Comparison of ENCODE assay signal across 20 mouse cellular contexts in the genomic region with DNA sequence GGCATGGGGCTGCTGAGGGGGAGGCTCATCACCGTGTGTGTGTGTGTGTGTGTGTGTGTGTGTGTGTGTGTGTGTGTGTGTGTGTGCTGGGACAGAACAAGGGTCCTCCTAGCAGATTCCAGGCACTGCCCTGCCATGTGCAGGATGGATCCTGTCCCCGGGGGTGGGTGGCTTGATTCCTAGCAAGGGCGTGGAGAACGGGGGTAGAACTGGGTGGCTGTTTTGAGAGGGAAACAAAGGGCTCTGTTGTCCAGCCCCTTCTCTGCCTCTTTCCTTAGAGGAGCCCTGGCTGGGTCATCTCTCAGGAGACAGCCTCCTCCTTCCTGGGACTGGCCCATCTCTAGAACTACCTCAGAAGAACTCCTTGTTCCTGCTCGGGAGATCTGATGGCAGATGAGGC. TPM values are rescaled to one million over a fixed set of nuclear protein-coding genes. Genes with fewer than 3 reads are reported as not detected.
DNase-seq lines count a peak whose midpoint lies in the region; ATAC-seq lines count a peak whose summit lies in the region.
"Had no signal": no experiment of that assay in that cellular context is flagged by ENCODE, and none has a peak within 500 bp of the region (broad histone marks: within the 10 kb centered on the region; RNA-seq: fewer than 3 reads in every experiment).

No protein-coding gene starts in this region.

- peaks cover 21% of the 10 kb centered on the region for H3K27me3 ChIP-seq in forebrain, embryonic 10.5 days (ENCODE audit: poor library complexity, severe bottlenecking)
- H3K27me3 ChIP-seq in forebrain, embryonic 16.5 days (replicated peaks; ENCODE audit: control insufficient read depth, insufficient read depth, low read length): no peaks in the 10 kb centered on the region
- H3K27me3 ChIP-seq in hindbrain, embryonic 13.5 days: no peaks in the 10 kb centered on the region
- H3K27me3 ChIP-seq in hindbrain, embryonic 14.5 days (ENCODE audit: control insufficient read depth, insufficient read depth, low read length): no peaks in the 10 kb centered on the region
- no peaks in the 10 kb centered on the region for H3K27me3 ChIP-seq in midbrain, embryonic 11.5 days (ENCODE audit: control insufficient read depth, insufficient read depth, low read length)
- no peaks in the 10 kb centered on the region for H3K27me3 ChIP-seq in midbrain, embryonic 16.5 days (ENCODE audit: control insufficient read depth, insufficient read depth, low read depth, low read length)
- H3K27me3 ChIP-seq in neural tube, embryonic 15.5 days (replicated peaks): no peaks in the 10 kb centered on the region

- H3K4me1 ChIP-seq in forebrain, embryonic 10.5 days: peaks cover 67% of the 10 kb centered on the region
- peaks cover 60% of the 10 kb centered on the region for H3K4me1 ChIP-seq in forebrain, embryonic 16.5 days (replicated peaks; ENCODE audit: control insufficient read depth, insufficient read depth, low read length)
- peaks cover 74% of the 10 kb centered on the region for H3K4me1 ChIP-seq in hindbrain, embryonic 13.5 days (replicated peaks)
- peaks cover 66% of the 10 kb centered on the region for H3K4me1 ChIP-seq in hindbrain, embryonic 14.5 days (replicated peaks; ENCODE audit: control insufficient read depth, insufficient read depth, low read length)
- H3K4me1 ChIP-seq in midbrain, embryonic 11.5 days (ENCODE audit: control insufficient read depth, insufficient read depth, low read length): peaks cover 15% of the 10 kb centered on the region
- H3K4me1 ChIP-seq in midbrain, embryonic 16.5 days (ENCODE audit: control insufficient read depth, insufficient read depth, low read length): peaks cover 48% of the 10 kb centered on the region
- H3K4me1 ChIP-seq in neural tube, embryonic 15.5 days: peaks cover 80% of the 10 kb centered on the region

- WGBS in forebrain, embryonic 10.5 days: 68% methylated on average over 5 of the region's 5 CpGs
- 48% methylated on average over 5 of the region's 5 CpGs for WGBS in forebrain, embryonic 16.5 days
- WGBS in hindbrain, embryonic 13.5 days: 20% methylated on average over 5 of the region's 5 CpGs
- 31% methylated on average over 4 of the region's 5 CpGs for WGBS in hindbrain, embryonic 14.5 days
- WGBS in midbrain, embryonic 11.5 days: 61% methylated on average over 5 of the region's 5 CpGs
- 68% methylated on average over 5 of the region's 5 CpGs for WGBS in midbrain, embryonic 16.5 days
- WGBS in neural tube, embryonic 15.5 days: 46% methylated on average over 5 of the region's 5 CpGs

- DNase-seq in forebrain, embryonic 10.5 days (ENCODE audit: extremely low spot score, low spot score): no peak
- no peak for DNase-seq in hindbrain, embryonic 14.5 days (ENCODE audit: low spot score)
- peak; percentile 28 for DNase-seq in midbrain, embryonic 11.5 days (ENCODE audit: low spot score, missing footprints)
- no peak for DNase-seq in lung, postnatal 36 days
- DNase-seq: adrenal gland, postnatal 10 days; forebrain, postnatal 0 days; gastrocnemius, postnatal 25 days; kidney, adult 9 months; kidney, postnatal 25 days; layer of hippocampus, adult 9-11 months; midbrain, embryonic 14.5 days; right cerebral cortex, postnatal 14 days; thymus, postnatal 36 days had no signal

- H3K27ac ChIP-seq in forebrain, embryonic 10.5 days: peak overlapping the region; percentile 53
- no peak overlapping the region for H3K27ac ChIP-seq in forebrain, embryonic 16.5 days (ENCODE audit: low read length)
- H3K27ac ChIP-seq in hindbrain, embryonic 13.5 days: no peak overlapping the region; the same call in 1 of the 2 replicates
- no peak overlapping the region for H3K27ac ChIP-seq in hindbrain, embryonic 14.5 days
- H3K27ac ChIP-seq in midbrain, embryonic 11.5 days (ENCODE audit: low read depth, low read length): no peak overlapping the region
- H3K27ac ChIP-seq in midbrain, embryonic 16.5 days (ENCODE audit: low read length): no peak overlapping the region
- 0 out of 2 replicates have a peak overlapping the region, but pooled peaks have one; percentile 13 for H3K27ac ChIP-seq in neural tube, embryonic 15.5 days (replicated peaks)
- H3K27ac ChIP-seq: liver, embryonic 14.5 days had no signal

- no peaks in the 10 kb centered on the region; the same call in 1 of the 2 replicates for H3K36me3 ChIP-seq in forebrain, embryonic 10.5 days (replicated peaks)
- no peaks in the 10 kb centered on the region for H3K36me3 ChIP-seq in forebrain, embryonic 16.5 days (ENCODE audit: control insufficient read depth, insufficient read depth)
- peaks cover 18% of the 10 kb centered on the region for H3K36me3 ChIP-seq in hindbrain, embryonic 13.5 days
- peaks cover 4% of the 10 kb centered on the region for H3K36me3 ChIP-seq in hindbrain, embryonic 14.5 days (replicated peaks; ENCODE audit: control insufficient read depth, insufficient read depth)
- H3K36me3 ChIP-seq in midbrain, embryonic 11.5 days (ENCODE audit: control insufficient read depth, insufficient read depth, low read length): no peaks in the 10 kb centered on the region
- H3K36me3 ChIP-seq in midbrain, embryonic 16.5 days (ENCODE audit: control insufficient read depth, insufficient read depth, low read length): peaks cover 2% of the 10 kb centered on the region; the same call in 1 of the 2 replicates
- H3K36me3 ChIP-seq in neural tube, embryonic 15.5 days: peaks cover 4% of the 10 kb centered on the region

- no peak overlapping the region for H3K4me2 ChIP-seq in forebrain, embryonic 16.5 days (ENCODE audit: low read length)
- peak overlapping the region; percentile 75; the same call in 1 of the 2 replicates for H3K4me2 ChIP-seq in hindbrain, embryonic 13.5 days
- H3K4me2 ChIP-seq in hindbrain, embryonic 14.5 days (replicated peaks): no peak overlapping the region
- H3K4me2 ChIP-seq in midbrain, embryonic 11.5 days: no peak overlapping the region
- no peak overlapping the region for H3K4me2 ChIP-seq in midbrain, embryonic 16.5 days (ENCODE audit: low read length)
- 0 out of 2 replicates have a peak overlapping the region, but pooled peaks have one; percentile 83 for H3K4me2 ChIP-seq in neural tube, embryonic 15.5 days

- H3K9me3 ChIP-seq in forebrain, embryonic 10.5 days: no peaks in the 10 kb centered on the region
- H3K9me3 ChIP-seq in forebrain, embryonic 16.5 days (ENCODE audit: control insufficient read depth, low read length): no peaks in the 10 kb centered on the region
- H3K9me3 ChIP-seq in hindbrain, embryonic 13.5 days: no peaks in the 10 kb centered on the region
- no peaks in the 10 kb centered on the region for H3K9me3 ChIP-seq in hindbrain, embryonic 14.5 days (ENCODE audit: control insufficient read depth, low read length)
- no peaks in the 10 kb centered on the region for H3K9me3 ChIP-seq in midbrain, embryonic 11.5 days (ENCODE audit: control insufficient read depth, low read length)
- H3K9me3 ChIP-seq in midbrain, embryonic 16.5 days (replicated peaks; ENCODE audit: control insufficient read depth, low read length, poor library complexity, severe bottlenecking): no peaks in the 10 kb centered on the region
- H3K9me3 ChIP-seq in neural tube, embryonic 15.5 days (replicated peaks): no peaks in the 10 kb centered on the region

- H3K9ac ChIP-seq in forebrain, embryonic 16.5 days (replicated peaks; ENCODE audit: low read depth, low read length): no peak overlapping the region
- H3K9ac ChIP-seq in hindbrain, embryonic 13.5 days: no peak overlapping the region
- no peak overlapping the region for H3K9ac ChIP-seq in hindbrain, embryonic 14.5 days
- H3K9ac ChIP-seq in midbrain, embryonic 11.5 days (ENCODE audit: low read length): no peak overlapping the region
- no peak overlapping the region for H3K9ac ChIP-seq in midbrain, embryonic 16.5 days (ENCODE audit: low read depth, low read length)
- no peak overlapping the region for H3K9ac ChIP-seq in neural tube, embryonic 15.5 days (replicated peaks)
- H3K9ac ChIP-seq: forebrain, postnatal 0 days had no signal

- no peak overlapping the region for H3K4me3 ChIP-seq in forebrain, embryonic 10.5 days
- H3K4me3 ChIP-seq in forebrain, embryonic 16.5 days (replicated peaks; ENCODE audit: low read length): no peak overlapping the region
- H3K4me3 ChIP-seq in hindbrain, embryonic 13.5 days: no peak overlapping the region
- H3K4me3 ChIP-seq in hindbrain, embryonic 14.5 days (replicated peaks; ENCODE audit: low read length): no peak overlapping the region
- no peak overlapping the region for H3K4me3 ChIP-seq in midbrain, embryonic 11.5 days (ENCODE audit: low read depth, low read length)
- H3K4me3 ChIP-seq in midbrain, embryonic 16.5 days (ENCODE audit: low read depth, low read length): no peak overlapping the region
- no peak overlapping the region for H3K4me3 ChIP-seq in neural tube, embryonic 15.5 days (replicated peaks)
- H3K4me3 ChIP-seq: myocyte had no signal

- no peak for ATAC-seq in forebrain, embryonic 16.5 days
- no peak for ATAC-seq in hindbrain, embryonic 13.5 days (ENCODE audit: low FRiP score)
- ATAC-seq in hindbrain, embryonic 14.5 days (ENCODE audit: low FRiP score): no peak
- ATAC-seq in midbrain, embryonic 11.5 days (ENCODE audit: low FRiP score): no peak
- no peak for ATAC-seq in midbrain, embryonic 16.5 days
- no peak for ATAC-seq in neural tube, embryonic 15.5 days (ENCODE audit: low FRiP score)
- ATAC-seq: forebrain, postnatal 0 days; intestine, embryonic 16.5 days had no signal

RNA-seq across cellular contexts. Expression of a gene that starts 5.9 kb away (rescaled TPM):
- 9.3 and 11.9 TPM in 2 replicates for polyA plus RNA-seq in forebrain, embryonic 10.5 days (2016; fragmentation: Nextera tagmentation; extraction: Ambion mirVana)
- 16.3 and 18.1 TPM in 2 replicates for polyA plus RNA-seq in forebrain, embryonic 16.5 days (2015; fragmentation: Nextera tagmentation; extraction: Ambion mirVana)
- polyA plus RNA-seq in hindbrain, embryonic 13.5 days (2015; fragmentation: Nextera tagmentation; extraction: Ambion mirVana): 15.6 and 15.9 TPM in 2 replicates
- 9.8 and 10.1 TPM in 2 replicates for polyA plus RNA-seq in hindbrain, embryonic 14.5 days (2014; fragmentation: Nextera tagmentation; extraction: Ambion mirVana)
- 4.1 and 4.6 TPM in 2 replicates for polyA plus RNA-seq in midbrain, embryonic 11.5 days (2014; fragmentation: Nextera tagmentation; extraction: Ambion mirVana)
- 18.4 and 21.0 TPM in 2 replicates for polyA plus RNA-seq in midbrain, embryonic 16.5 days (2015; fragmentation: Nextera tagmentation; extraction: Ambion mirVana)
- 15.1 and 16.6 TPM in 2 replicates for polyA plus RNA-seq in neural tube, embryonic 15.5 days (2015; fragmentation: Nextera tagmentation; extraction: Ambion mirVana)

RNA-seq across cellular contexts. Expression of a gene that starts 57.7 kb away (rescaled TPM):
- polyA plus RNA-seq in forebrain, embryonic 10.5 days (2016; fragmentation: Nextera tagmentation; extraction: Ambion mirVana): 762 and 795 TPM in 2 replicates
- 503 and 525 TPM in 2 replicates for polyA plus RNA-seq in forebrain, embryonic 16.5 days (2015; fragmentation: Nextera tagmentation; extraction: Ambion mirVana)
- 523 and 532 TPM in 2 replicates for polyA plus RNA-seq in hindbrain, embryonic 13.5 days (2015; fragmentation: Nextera tagmentation; extraction: Ambion mirVana)
- 445 and 515 TPM in 2 replicates for polyA plus RNA-seq in hindbrain, embryonic 14.5 days (2014; fragmentation: Nextera tagmentation; extraction: Ambion mirVana)
- polyA plus RNA-seq in midbrain, embryonic 11.5 days (2014; fragmentation: Nextera tagmentation; extraction: Ambion mirVana): 716 and 724 TPM in 2 replicates
- polyA plus RNA-seq in midbrain, embryonic 16.5 days (2015; fragmentation: Nextera tagmentation; extraction: Ambion mirVana): 405 and 414 TPM in 2 replicates
- polyA plus RNA-seq in neural tube, embryonic 15.5 days (2015; fragmentation: Nextera tagmentation; extraction: Ambion mirVana): 412 and 499 TPM in 2 replicates

Comparison
In these comparisons a context has a peak if more than half of its experiments do, and no peak if none do; other contexts are left out.
1. H3K27ac ChIP-seq: peak in forebrain, embryonic 10.5 days (single experiment) and neural tube, embryonic 15.5 days (single experiment); none in forebrain, embryonic 16.5 days (single experiment), hindbrain, embryonic 13.5 days (single experiment), hindbrain, embryonic 14.5 days (single experiment), midbrain, embryonic 11.5 days (single experiment) and midbrain, embryonic 16.5 days (single experiment).
2. H3K4me2 ChIP-seq: peak in hindbrain, embryonic 13.5 days (single experiment) and neural tube, embryonic 15.5 days (single experiment); none in forebrain, embryonic 16.5 days (single experiment), hindbrain, embryonic 14.5 days (single experiment), midbrain, embryonic 11.5 days (single experiment) and midbrain, embryonic 16.5 days (single experiment).